Mouse (Mus musculus): ENCODE results near the gene Nptx1.
A peak's percentile ranks its signal among the peaks of the same experiment; 100 is the strongest.

Nptx1 gene

GRCm38 (mm10) chr11:119490861-119491689 is 56.5 kb downstream of the Nptx1 start, which contains the start of gene Endov:
Gene Endov, plus strand, starts transcription at chr11:119491347.
- peak; percentile 100 for DNase-seq
